Mouse (Mus musculus): ENCODE results near the gene Trmt11.

DNA sequence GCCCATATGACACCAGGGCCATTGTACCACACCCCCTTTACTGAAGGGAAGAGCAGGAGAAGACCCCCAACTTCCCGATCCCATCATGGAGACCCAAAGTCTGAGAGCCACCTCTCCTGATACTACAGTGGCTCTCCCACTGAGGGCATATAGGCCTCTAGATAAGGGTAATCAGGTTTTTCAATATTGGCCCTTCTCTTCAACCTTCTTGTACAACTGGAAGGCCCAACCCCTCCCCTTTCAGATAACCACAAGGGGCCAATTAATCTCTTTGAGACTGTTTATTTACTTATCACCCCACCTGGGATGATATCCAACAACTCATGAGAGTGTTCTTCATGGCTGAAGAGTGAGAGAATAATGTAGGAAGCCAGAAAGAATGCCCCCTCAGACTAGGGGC lies 32.2 kb upstream of the Trmt11 start:
- TF ChIP-seq POLR2A (IDR thresholded peaks at IDR 0.05; ENCODE audit: borderline replicate concordance, control insufficient read depth, low read depth, low read length) (no peak), CTCF (IDR thresholded peaks at IDR 0.05; ENCODE audit: control insufficient read depth, insufficient read depth, low read length) (no peak)

Measured in bone marrow, adult 2 months (tissue).